ENCODE assay signal across 8 mouse cellular contexts in genomic region chr16:38651721-38652231, GRCm38 (mm10).
DNase-seq lines count a peak whose midpoint lies in the region; ATAC-seq lines count a peak whose summit lies in the region.

No protein-coding gene starts in this region.

- no peak overlapping the region for H3K4me3 ChIP-seq in embryonic facial prominence, embryonic 10.5 days
- H3K4me3 ChIP-seq in limb, embryonic 15.5 days, result no peak overlapping the region
- H3K4me3 ChIP-seq in forebrain, embryonic 16.5 days (replicated peaks; ENCODE audit: low read length), result no peak overlapping the region
- H3K4me3 ChIP-seq in midbrain, embryonic 13.5 days (replicated peaks), result no peak overlapping the region
- H3K4me3 ChIP-seq in forebrain, embryonic 14.5 days (ENCODE audit: low read depth, low read length), result no peak overlapping the region

- peak; percentile 32 for DNase-seq in CD4-positive helper T cell, adult 2 months (ENCODE audit: low read depth, low spot score)
- DNase-seq in embryonic facial prominence, embryonic 10.5 days (ENCODE audit: low spot score), result peak; percentile 27
- peak; percentile 38 for DNase-seq in heart, postnatal 4 days
- no peak for DNase-seq in adrenal gland, adult 18-20 months (ENCODE audit: low spot score in 2 of 2)
- DNase-seq in forebrain, embryonic 14.5 days (ENCODE audit: low spot score), result no peak

- H3K27ac ChIP-seq in embryonic facial prominence, embryonic 10.5 days (replicated peaks), result peak overlapping the region; percentile 48; the same call in 1 of the 2 replicates
- peak overlapping the region; percentile 51; the same call in 1 of the 2 replicates for H3K27ac ChIP-seq in limb, embryonic 15.5 days
- H3K27ac ChIP-seq in forebrain, embryonic 16.5 days (ENCODE audit: low read length), result no peak overlapping the region
- H3K27ac ChIP-seq in midbrain, embryonic 13.5 days, result no peak overlapping the region
- no peak overlapping the region for H3K27ac ChIP-seq in forebrain, embryonic 14.5 days (ENCODE audit: low read depth, low read length)

- ATAC-seq in limb, embryonic 15.5 days (ENCODE audit: insufficient number of reproducible peaks, low FRiP score, low TSS enrichment, low read depth), result no peak
- ATAC-seq in forebrain, embryonic 16.5 days, result no peak
- no peak for ATAC-seq in midbrain, embryonic 13.5 days
- ATAC-seq in forebrain, embryonic 14.5 days, result no peak

- H3K4me2 ChIP-seq in limb, embryonic 15.5 days, result no peak overlapping the region
- H3K4me2 ChIP-seq in forebrain, embryonic 16.5 days (ENCODE audit: low read length), result no peak overlapping the region
- no peak overlapping the region for H3K4me2 ChIP-seq in midbrain, embryonic 13.5 days (replicated peaks)
- no peak overlapping the region for H3K4me2 ChIP-seq in forebrain, embryonic 14.5 days (ENCODE audit: low read length)

- H3K4me1 ChIP-seq in embryonic facial prominence, embryonic 10.5 days, result peaks cover 48% of the 10 kb centered on the region
- H3K4me1 ChIP-seq in limb, embryonic 15.5 days, result peaks cover 46% of the 10 kb centered on the region
- H3K4me1 ChIP-seq in forebrain, embryonic 16.5 days (replicated peaks; ENCODE audit: control insufficient read depth, insufficient read depth, low read length), result no peaks in the 10 kb centered on the region
- peaks cover 6% of the 10 kb centered on the region; the same call in 1 of the 2 replicates for H3K4me1 ChIP-seq in midbrain, embryonic 13.5 days (replicated peaks)
- H3K4me1 ChIP-seq in forebrain, embryonic 14.5 days (ENCODE audit: control insufficient read depth, insufficient read depth, low read length), result no peaks in the 10 kb centered on the region

- H3K9me3 ChIP-seq in embryonic facial prominence, embryonic 10.5 days, result no peaks in the 10 kb centered on the region
- no peaks in the 10 kb centered on the region for H3K9me3 ChIP-seq in limb, embryonic 15.5 days
- H3K9me3 ChIP-seq in forebrain, embryonic 16.5 days (ENCODE audit: control insufficient read depth, low read length), result no peaks in the 10 kb centered on the region
- H3K9me3 ChIP-seq in midbrain, embryonic 13.5 days, result no peaks in the 10 kb centered on the region
- no peaks in the 10 kb centered on the region for H3K9me3 ChIP-seq in forebrain, embryonic 14.5 days (replicated peaks; ENCODE audit: control insufficient read depth, low read length)

- no peak overlapping the region for H3K9ac ChIP-seq in limb, embryonic 15.5 days
- H3K9ac ChIP-seq in forebrain, embryonic 16.5 days (replicated peaks; ENCODE audit: low read depth, low read length), result no peak overlapping the region
- no peak overlapping the region for H3K9ac ChIP-seq in midbrain, embryonic 13.5 days (replicated peaks)
- H3K9ac ChIP-seq in forebrain, embryonic 14.5 days (ENCODE audit: low read length), result no peak overlapping the region

- no peaks in the 10 kb centered on the region for H3K36me3 ChIP-seq in embryonic facial prominence, embryonic 10.5 days (replicated peaks)
- H3K36me3 ChIP-seq in limb, embryonic 15.5 days, result no peaks in the 10 kb centered on the region
- H3K36me3 ChIP-seq in forebrain, embryonic 16.5 days (ENCODE audit: control insufficient read depth, insufficient read depth), result no peaks in the 10 kb centered on the region
- H3K36me3 ChIP-seq in midbrain, embryonic 13.5 days, result no peaks in the 10 kb centered on the region
- no peaks in the 10 kb centered on the region for H3K36me3 ChIP-seq in forebrain, embryonic 14.5 days (ENCODE audit: control insufficient read depth, insufficient read depth, low read length)

- 76% methylated on average over 10 of the region's 10 CpGs for WGBS in embryonic facial prominence, embryonic 10.5 days
- WGBS in limb, embryonic 15.5 days, result 62% methylated on average over 10 of the region's 10 CpGs
- WGBS in forebrain, embryonic 16.5 days, result 90% methylated on average over 10 of the region's 10 CpGs
- WGBS in midbrain, embryonic 13.5 days, result 89% methylated on average over 10 of the region's 10 CpGs
- 94% methylated on average over 10 of the region's 10 CpGs for WGBS in forebrain, embryonic 14.5 days

- H3K27me3 ChIP-seq in embryonic facial prominence, embryonic 10.5 days (replicated peaks; ENCODE audit: low read depth, poor library complexity, severe bottlenecking), result no peaks in the 10 kb centered on the region
- H3K27me3 ChIP-seq in limb, embryonic 15.5 days, result no peaks in the 10 kb centered on the region
- no peaks in the 10 kb centered on the region for H3K27me3 ChIP-seq in forebrain, embryonic 16.5 days (replicated peaks; ENCODE audit: control insufficient read depth, insufficient read depth, low read length)
- H3K27me3 ChIP-seq in midbrain, embryonic 13.5 days, result no peaks in the 10 kb centered on the region
- H3K27me3 ChIP-seq in forebrain, embryonic 14.5 days (replicated peaks; ENCODE audit: control insufficient read depth, insufficient read depth, low read length), result no peaks in the 10 kb centered on the region

Comparison
In these comparisons a context has a peak if more than half of its experiments do, and no peak if none do; other contexts are left out.
1. DNase-seq: peak in CD4-positive helper T cell, adult 2 months (single experiment), embryonic facial prominence, embryonic 10.5 days (single experiment) and heart, postnatal 4 days (single experiment); none in adrenal gland, adult 18-20 months (0 of 2) and forebrain, embryonic 14.5 days (single experiment).
2. H3K27ac ChIP-seq: peak in embryonic facial prominence, embryonic 10.5 days (single experiment) and limb, embryonic 15.5 days (single experiment); none in forebrain, embryonic 16.5 days (single experiment), midbrain, embryonic 13.5 days (single experiment) and forebrain, embryonic 14.5 days (single experiment).